Mouse (Mus musculus): ENCODE results near the gene Gsta3.
"Not testable (repeated sequence)": the region's sequence is repeated elsewhere in the genome, so short reads cannot be mapped to it uniquely, and the experiment has no call there.

The Gsta3 gene

GRCm38 (mm10) chr1:21253303-21253650 is 12.9 kb downstream of the Gsta3 start:
- no peak for DNase-seq (ENCODE audit: low spot score in 2 of 2)

- DNase-seq (ENCODE audit: low spot score in 2 of 2) = no peak
Measured at GRCm38 (mm10) chr1:21253856-21254255, 13.5 kb downstream of the Gsta3 start.

GRCm38 (mm10) chr1:21255625-21256345 is 15.4 kb downstream of the Gsta3 start:
- DNase-seq (ENCODE audit: low spot score in 2 of 2) = no peak

- no peak for DNase-seq (ENCODE audit: low spot score in 2 of 2)
Measured at GRCm38 (mm10) chr1:21256391-21256790, 16.0 kb downstream of the Gsta3 start.

- DNase-seq (ENCODE audit: low spot score in 2 of 2) = no peak
Measured at GRCm38 (mm10) chr1:21256871-21257270, 16.5 kb downstream of the Gsta3 start.

- DNase-seq (ENCODE audit: low spot score in 2 of 2) = not testable (repeated sequence)
Measured at GRCm38 (mm10) chr1:21259981-21260380, 19.6 kb downstream of the Gsta3 start.

GRCm38 (mm10) chr1:21262401-21262800 is 22.0 kb downstream of the Gsta3 start:
- DNase-seq (ENCODE audit: low spot score in 2 of 2) = no peak

- DNase-seq (ENCODE audit: low spot score in 2 of 2) = no peak
Measured at GRCm38 (mm10) chr1:21263986-21264385, 23.6 kb downstream of the Gsta3 start.

- no peak for DNase-seq (ENCODE audit: low spot score in 2 of 2)
Measured at GRCm38 (mm10) chr1:21264747-21265146, 24.4 kb downstream of the Gsta3 start.

GRCm38 (mm10) chr1:21266766-21267165 is 26.4 kb downstream of the Gsta3 start:
- DNase-seq (ENCODE audit: low spot score in 2 of 2) = no peak

GRCm38 (mm10) chr1:21267466-21267865 is 27.1 kb downstream of the Gsta3 start:
- not testable (repeated sequence) for DNase-seq (ENCODE audit: low spot score in 2 of 2)

- DNase-seq (ENCODE audit: low spot score in 2 of 2) = peak in 1 of 2 experiments; percentile 51
Measured at GRCm38 (mm10) chr1:21271343-21272055, 31.1 kb downstream of the Gsta3 start.

- DNase-seq (ENCODE audit: low spot score in 2 of 2) = peak in 1 of 2 experiments; percentile 17
Measured at GRCm38 (mm10) chr1:21272056-21272431, 31.7 kb downstream of the Gsta3 start.

- DNase-seq (ENCODE audit: low spot score in 2 of 2) = no peak
Measured at GRCm38 (mm10) chr1:21273091-21273490, 32.7 kb downstream of the Gsta3 start.

GRCm38 (mm10) chr1:21274437-21275040 is 34.1 kb downstream of the Gsta3 start:
- DNase-seq (ENCODE audit: low spot score in 2 of 2) = no peak

GRCm38 (mm10) chr1:21275366-21275765 is 35.0 kb downstream of the Gsta3 start:
- DNase-seq (ENCODE audit: low spot score in 2 of 2) = not testable (repeated sequence)

GRCm38 (mm10) chr1:21276158-21276557 is 35.8 kb downstream of the Gsta3 start:
- DNase-seq (ENCODE audit: low spot score in 2 of 2) = not testable (repeated sequence)

- no peak for DNase-seq (ENCODE audit: low spot score in 2 of 2)
Measured at GRCm38 (mm10) chr1:21280306-21280705, 39.9 kb downstream of the Gsta3 start.

GRCm38 (mm10) chr1:21284644-21285043 is 44.3 kb downstream of the Gsta3 start:
- not testable (repeated sequence) for DNase-seq (ENCODE audit: low spot score in 2 of 2)

- no peak for DNase-seq (ENCODE audit: low spot score in 2 of 2)
Measured at GRCm38 (mm10) chr1:21291394-21291793, 51.0 kb downstream of the Gsta3 start.

GRCm38 (mm10) chr1:21292590-21292989 is 52.2 kb downstream of the Gsta3 start:
- no peak for DNase-seq (ENCODE audit: low spot score in 2 of 2)

GRCm38 (mm10) chr1:21296169-21296568 is 55.8 kb downstream of the Gsta3 start:
- no peak for DNase-seq (ENCODE audit: low spot score in 2 of 2)

- DNase-seq (ENCODE audit: low spot score in 2 of 2) = no peak
Measured at GRCm38 (mm10) chr1:21298114-21298513, 57.7 kb downstream of the Gsta3 start.
